Mouse (Mus musculus) heart, embryonic 14.5 days (tissue): ENCODE measurements around the gene Rbmx2. TPM values are rescaled to one million over a fixed set of nuclear protein-coding genes. Genes with fewer than 3 reads are reported as not detected.

ENCODE experiments used
- ATAC-seq: fragments of 200-750 bp; cut with Nextera tagmentation; 2 replicates; pipeline ENCODE4 v1.8.0; 2017; ENCODE audit warnings: low read depth, moderate TSS enrichment; ENCODE audit not compliant: insufficient number of reproducible peaks, insufficient read depth, low FRiP score
- H3K27ac ChIP-seq, 2 experiments: fragments of 200-500 bp in 1 of 2; fragments of 300-500 bp in 1 of 2; sonication (generic) in 1 of 2; replicated peaks in 1 of 2; 2 replicates each; pipeline ENCODE4 v1.5.1; 2012 to 2014; ENCODE audit warnings: low read depth in 2 of 2, low read length in 2 of 2, control low read depth in 1 of 2, mild to moderate bottlenecking in 1 of 2, mixed read lengths in 1 of 2; ENCODE audit not compliant: control insufficient read depth in 1 of 2, insufficient read depth in 1 of 2
- H3K27me3 ChIP-seq: fragments of 300-500 bp; sonication (generic); 2 replicates; pipeline ENCODE4 v1.6.1; 2014; ENCODE audit warnings: mild to moderate bottlenecking, low read length, control low read depth; ENCODE audit not compliant: control insufficient read depth, insufficient read depth
- H3K36me3 ChIP-seq: fragments of 300-500 bp; sonication (generic); 2 replicates; pipeline ENCODE4 v1.6.1; 2014; ENCODE audit warnings: mild to moderate bottlenecking, control low read depth, low read length, mixed read lengths; ENCODE audit not compliant: control insufficient read depth, insufficient read depth
- H3K4me1 ChIP-seq, 2 experiments: fragments of 200-500 bp in 1 of 2; fragments of 300-500 bp in 1 of 2; sonication (generic) in 1 of 2; 2 replicates each; pipeline ENCODE4 v1.6.1; 2012 to 2014; ENCODE audit warnings: low read length in 2 of 2, control low read depth in 1 of 2, mixed read lengths in 1 of 2; ENCODE audit not compliant: control insufficient read depth in 2 of 2, insufficient read depth in 2 of 2
- H3K4me2 ChIP-seq: fragments of 300-500 bp; sonication (generic); 2 replicates; pipeline ENCODE4 v1.6.1; 2014; ENCODE audit warnings: mild to moderate bottlenecking, low read length
- H3K4me3 ChIP-seq, 2 experiments: fragments of 200-500 bp in 1 of 2; fragments of 300-500 bp in 1 of 2; sonication (generic) in 1 of 2; 2 replicates each; pipeline ENCODE4 v1.5.1; 2012 to 2014; ENCODE audit warnings: low read length in 2 of 2, mild to moderate bottlenecking in 2 of 2, control low read depth in 1 of 2, low read depth in 1 of 2, moderate library complexity in 1 of 2; ENCODE audit not compliant: control insufficient read depth in 1 of 2, insufficient read depth in 1 of 2
- H3K9ac ChIP-seq: fragments of 300-500 bp; sonication (generic); 2 replicates; pipeline ENCODE4 v1.6.1; 2014; ENCODE audit warnings: mild to moderate bottlenecking, low read length
- H3K9me3 ChIP-seq: fragments of 300-500 bp; sonication (generic); 2 replicates; pipeline ENCODE4 v1.6.1; 2016; ENCODE audit warnings: low read length, control low read depth; ENCODE audit not compliant: control insufficient read depth
- WGBS: fragments of 180-500 bp; shearing (Covaris S2); extraction: QIAGEN DNeasy Blood & Tissue Kit; methylation state at CpG from one replicate; pipeline ENCODE4 v1.1.7; 2014; 5-methylcytosine and 5-hydroxymethylcytosine counted together
- polyA plus RNA-seq: library from polyadenylated mRNA; unstranded; fragments of >200 nt; fragmentation: Nextera tagmentation; extraction: Ambion mirVana; gene quantifications from 2 replicates; pipeline ENCODE4 v1.2.1, GENCODE M21; 2014

Gene Rbmx2
- polyA plus RNA-seq = 17.9 and 18.3 TPM in 2 replicates

DNA sequence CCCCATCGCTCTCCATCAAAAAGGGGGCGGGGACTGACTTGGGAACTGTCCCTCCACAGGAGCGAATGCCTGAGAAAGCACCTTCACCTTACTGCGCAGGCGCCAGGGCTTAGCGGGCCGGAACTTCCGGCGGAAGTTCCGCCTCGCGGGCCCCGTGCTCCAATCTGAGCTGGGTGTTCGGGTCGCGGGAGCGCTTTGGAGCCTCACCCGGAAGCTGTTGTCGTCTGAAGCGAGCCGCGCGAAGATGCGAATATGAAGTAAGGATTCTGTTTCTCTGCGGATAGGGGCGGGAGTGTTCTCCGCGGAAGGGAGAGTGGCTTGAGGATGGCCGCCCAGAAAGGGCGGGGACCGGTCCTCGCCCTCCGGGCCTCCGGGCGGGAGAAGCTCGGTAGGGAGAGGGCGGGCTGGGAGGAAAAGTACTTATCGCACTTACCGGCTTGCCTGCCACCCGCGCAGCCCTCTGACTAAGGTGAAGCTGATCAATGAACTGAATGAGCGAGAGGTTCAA is at the start of gene Rbmx2:
Rbmx2 (plus strand) TSS at position 141 of the 508 bp plus-strand sequence.
- Histone ChIP-seq H3K9me3 (no peaks in the 10 kb centered on the region), H3K4me2 (peak within 1 kb of the TSS; percentile 69), H3K4me1 (peaks cover 2 to 5% of the 10 kb centered on the region in 2 experiments; a peak in 2 of 4 replicates), H3K9ac (peak within 1 kb of the TSS; percentile 74), H3K4me3 (peak within 1 kb of the TSS; percentile 56 to 62), H3K27me3 (no peaks in the 10 kb centered on the region), H3K27ac (no peak within 1 kb of the TSS), H3K36me3 (0 out of 2 replicates have a peak, but pooled peaks cover 6% of the 10 kb centered on the region)
- WGBS = 17% methylated on average over 41 of the region's 42 CpGs
- ATAC-seq = peak; percentile 87

DNA sequence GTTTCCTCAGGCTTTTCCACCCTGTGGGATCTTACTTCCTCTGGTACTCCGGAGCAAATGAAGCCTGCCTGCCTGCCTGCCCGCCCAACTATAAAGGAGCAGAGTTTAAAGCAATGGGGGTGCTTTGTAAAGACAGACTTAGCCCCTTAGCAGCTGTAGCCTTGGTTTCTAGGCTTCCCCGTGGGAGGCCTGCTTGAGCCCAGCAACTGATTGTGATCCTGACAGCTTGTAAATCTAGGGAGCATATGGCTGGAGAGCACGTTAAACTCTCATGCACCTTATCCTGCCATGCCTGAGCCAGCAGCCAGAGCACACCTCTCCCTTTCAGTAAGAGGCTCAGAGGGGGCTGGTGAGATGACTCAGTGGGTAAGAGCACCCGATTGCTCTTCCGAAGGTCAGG is 28.0 kb upstream of the Rbmx2 start:
- Histone ChIP-seq H3K4me2 (no peak overlapping the region), H3K9me3 (no peaks in the 10 kb centered on the region), H3K27ac (no peak overlapping the region), H3K36me3 (no peaks in the 10 kb centered on the region), H3K27me3 (no peaks in the 10 kb centered on the region), H3K4me1 (no peaks in the 10 kb centered on the region), H3K9ac (no peak overlapping the region), H3K4me3 (no peak overlapping the region)
- WGBS = 40% methylated on average over 6 of the region's 6 CpGs
- no peak for ATAC-seq

DNA sequence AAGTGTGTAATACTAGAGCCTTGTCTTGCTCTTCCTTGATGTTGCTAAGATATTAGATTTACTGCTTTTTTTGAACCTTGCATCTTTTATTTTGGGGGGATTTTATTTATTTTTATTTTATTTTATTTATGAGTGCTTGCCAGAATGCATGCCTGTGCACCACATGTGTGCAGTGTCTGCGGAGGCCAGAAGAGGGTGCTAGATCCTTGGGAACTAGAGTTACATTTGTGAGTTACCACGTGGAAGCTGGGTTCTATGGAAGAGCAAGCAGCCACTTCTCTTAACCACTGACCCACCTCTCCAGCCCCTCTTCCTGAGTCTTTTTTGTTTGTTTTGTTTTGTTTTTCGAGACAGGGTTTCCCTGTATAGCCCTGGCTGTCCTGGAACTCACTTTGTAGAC is 25.2 kb upstream of the Rbmx2 start:
- Histone ChIP-seq H3K9ac (no peak overlapping the region), H3K27me3 (no peaks in the 10 kb centered on the region), H3K4me3 (no peak overlapping the region), H3K9me3 (no peaks in the 10 kb centered on the region), H3K4me2 (no peak overlapping the region), H3K4me1 (no peaks in the 10 kb centered on the region), H3K36me3 (no peaks in the 10 kb centered on the region), H3K27ac (no peak overlapping the region)
- no peak for ATAC-seq
- WGBS = 66% methylated on average over 3 of the region's 3 CpGs

DNA sequence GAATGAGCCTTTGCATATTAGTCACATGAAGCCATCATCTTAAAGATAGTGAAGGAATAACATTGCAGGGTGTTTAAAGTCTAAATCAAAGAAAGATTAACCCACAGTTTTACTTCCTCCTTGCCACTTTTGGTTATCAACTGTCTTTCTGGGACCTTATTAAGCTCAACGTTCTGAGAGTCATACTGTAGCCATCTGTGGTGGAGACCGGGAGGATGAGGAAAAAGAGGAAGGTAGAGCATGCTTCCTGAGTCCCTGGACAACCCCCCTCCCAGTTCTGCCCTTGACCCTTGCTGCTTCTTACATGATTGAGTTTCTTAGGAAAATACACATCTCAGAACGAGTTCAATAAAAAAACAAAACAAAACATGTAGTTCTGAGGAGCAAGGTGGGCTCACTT is 23.1 kb upstream of the Rbmx2 start:
- ATAC-seq = no peak
- H3K9me3 ChIP-seq = no peaks in the 10 kb centered on the region
- H3K27me3 ChIP-seq = no peaks in the 10 kb centered on the region
- no peak overlapping the region for H3K4me3 ChIP-seq
- no peaks in the 10 kb centered on the region for H3K4me1 ChIP-seq
- H3K27ac ChIP-seq = no peak overlapping the region
- no peak overlapping the region for H3K9ac ChIP-seq
- no peaks in the 10 kb centered on the region for H3K36me3 ChIP-seq
- H3K4me2 ChIP-seq = no peak overlapping the region
- 52% methylated on average over 3 of the region's 3 CpGs for WGBS

DNA sequence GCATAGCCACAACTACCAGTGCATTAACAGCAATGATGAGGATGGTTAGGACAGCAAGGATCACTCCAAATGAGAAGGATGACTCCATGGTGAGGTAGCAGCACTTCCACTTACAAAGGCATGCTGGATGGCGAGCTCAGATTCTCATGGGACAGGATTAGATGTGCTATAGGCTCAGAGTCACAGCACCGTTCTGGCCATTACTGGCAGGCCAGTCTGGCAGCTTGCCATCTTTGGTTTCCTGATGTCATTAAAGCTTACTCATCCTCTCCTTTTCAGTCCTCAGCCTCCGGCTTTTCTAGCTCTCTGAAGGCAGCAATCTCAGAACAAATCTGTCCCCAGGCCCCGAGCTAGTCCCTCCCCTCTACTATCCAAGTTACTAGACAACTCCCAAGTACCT is 20.6 kb upstream of the Rbmx2 start, which contains the start of gene Gpr119:
Gpr119 (minus strand) TSS at position 308 of the 400 bp plus-strand sequence.
- H3K9ac ChIP-seq = no peak within 1 kb of the TSS
- ATAC-seq = 0 out of 2 replicates have a peak, but pooled peaks have one; percentile 39
- H3K4me2 ChIP-seq = no peak within 1 kb of the TSS
- H3K36me3 ChIP-seq = no peaks in the 10 kb centered on the region
- H3K9me3 ChIP-seq = no peaks in the 10 kb centered on the region
- no peak within 1 kb of the TSS for H3K4me3 ChIP-seq
- no peaks in the 10 kb centered on the region for H3K4me1 ChIP-seq
- H3K27ac ChIP-seq = no peak within 1 kb of the TSS
- whole genome bisulfite sequencing = 35% methylated on average over 4 of the region's 4 CpGs
- no peaks in the 10 kb centered on the region for H3K27me3 ChIP-seq

DNA sequence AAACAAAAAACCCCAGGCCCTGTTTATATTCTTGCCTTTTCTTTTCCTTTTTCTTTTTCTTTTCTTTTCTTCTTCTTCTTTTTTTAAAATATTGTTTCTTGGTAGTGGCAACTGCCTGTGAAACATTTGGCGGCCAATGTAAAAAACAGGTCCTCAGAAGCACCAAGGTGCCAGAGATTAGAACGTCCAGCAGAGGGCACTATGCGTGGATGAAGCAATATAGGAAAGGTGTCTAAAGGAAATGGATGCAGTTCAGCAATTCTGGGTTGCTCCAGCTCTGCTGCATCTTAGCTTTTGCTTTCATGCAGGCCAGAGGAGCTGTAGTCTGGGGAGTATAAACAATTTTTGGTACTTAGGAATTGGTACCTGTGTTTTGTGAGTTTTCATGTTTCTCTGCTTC is 11.4 kb upstream of the Rbmx2 start:
- no peaks in the 10 kb centered on the region for H3K36me3 ChIP-seq
- H3K4me1 ChIP-seq = no peaks in the 10 kb centered on the region
- WGBS = 14% methylated on average over 3 of the region's 3 CpGs
- no peaks in the 10 kb centered on the region for H3K27me3 ChIP-seq
- H3K4me2 ChIP-seq = no peak overlapping the region
- ATAC-seq = no peak
- no peaks in the 10 kb centered on the region for H3K9me3 ChIP-seq
- H3K9ac ChIP-seq = no peak overlapping the region
- H3K4me3 ChIP-seq = no peak overlapping the region
- H3K27ac ChIP-seq = no peak overlapping the region

DNA sequence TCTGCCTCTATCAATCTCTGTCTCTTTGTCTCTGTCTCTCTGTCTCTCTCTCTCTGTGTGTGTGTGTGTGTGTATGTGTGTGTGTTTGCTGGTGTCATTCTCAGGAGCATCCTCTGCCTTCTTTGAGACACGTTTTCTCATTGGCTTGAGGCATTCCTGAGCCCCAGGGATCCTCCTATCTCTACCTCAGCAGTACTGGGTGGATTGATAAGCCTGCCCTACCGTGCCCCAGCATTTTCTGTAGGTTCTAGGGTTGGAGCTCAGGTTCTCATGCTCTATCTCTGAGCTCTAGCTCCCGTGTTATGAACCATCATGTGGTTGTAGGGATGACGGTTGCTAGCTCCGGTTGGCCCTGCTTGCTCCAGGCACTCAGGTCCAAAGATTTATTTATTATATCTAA is 10.9 kb upstream of the Rbmx2 start:
- no peaks in the 10 kb centered on the region for H3K4me1 ChIP-seq
- H3K36me3 ChIP-seq = no peaks in the 10 kb centered on the region
- H3K27me3 ChIP-seq = no peaks in the 10 kb centered on the region
- WGBS = 59% methylated on average over 5 of the region's 5 CpGs
- ATAC-seq = no peak
- no peak overlapping the region for H3K4me2 ChIP-seq
- H3K4me3 ChIP-seq = no peak overlapping the region
- H3K9me3 ChIP-seq = no peaks in the 10 kb centered on the region
- H3K27ac ChIP-seq = no peak overlapping the region
- no peak overlapping the region for H3K9ac ChIP-seq

DNA sequence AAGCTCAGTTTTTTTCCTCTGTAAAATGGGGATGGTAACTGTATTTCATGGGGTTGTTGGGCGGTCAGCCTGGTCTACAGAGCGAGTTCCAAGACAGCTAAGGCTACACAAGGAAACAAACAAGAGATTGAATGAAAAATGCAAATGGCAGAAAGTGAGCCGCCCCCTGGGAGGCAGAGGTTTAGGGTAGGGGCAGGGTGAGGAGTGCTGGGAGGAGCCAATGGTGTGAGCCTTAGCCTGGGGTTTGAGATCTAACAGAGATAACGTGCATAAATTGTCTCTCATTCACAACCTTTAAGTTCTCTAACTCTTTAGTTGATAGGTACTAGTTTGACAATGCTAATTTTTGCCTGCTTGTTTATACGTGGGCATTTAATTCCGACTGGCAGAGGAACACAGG is 344 bp upstream of the Rbmx2 start:
- no peak overlapping the region for H3K9ac ChIP-seq
- H3K27me3 ChIP-seq = no peaks in the 10 kb centered on the region
- peak overlapping the region; percentile 69 for H3K4me2 ChIP-seq
- no peaks in the 10 kb centered on the region for H3K9me3 ChIP-seq
- no peak overlapping the region for H3K27ac ChIP-seq
- peak overlapping the region; percentile 56 to 62 for H3K4me3 ChIP-seq
- H3K4me1 ChIP-seq = peaks cover 2 to 5% of the 10 kb centered on the region in 2 experiments; a peak in 2 of 4 replicates
- WGBS = 8% methylated on average over 6 of the region's 6 CpGs
- 0 out of 2 replicates have a peak, but pooled peaks cover 6% of the 10 kb centered on the region for H3K36me3 ChIP-seq
- no peak; the same call in 1 of the 2 replicates for ATAC-seq
